Mouse (Mus musculus) spleen, adult 2 months (tissue): ENCODE measurements at regions not wholly inside any gene's neighbourhood (a gene's known extent, or its start where the extent isn't known, plus 50 kb on each side); places are given as distances from the start of the nearest gene placed in this dataset.

ENCODE experiments used
- CTCF ChIP-seq: fragments of 200-500 bp; IDR thresholded peaks from 2 replicates; pipeline ENCODE4 v1.5.1; 2011; ENCODE audit warnings: mild to moderate bottlenecking, inconsistent platforms; ENCODE audit not compliant: insufficient read depth, insufficient read length, insufficient replicate concordance; ENCODE audit errors: extremely low read depth
- POLR2A ChIP-seq: fragments of 200-500 bp; IDR thresholded peaks from 2 replicates; pipeline ENCODE4 v1.6.1; 2011; ENCODE audit warnings: low read depth, low read length, inconsistent platforms

DNA sequence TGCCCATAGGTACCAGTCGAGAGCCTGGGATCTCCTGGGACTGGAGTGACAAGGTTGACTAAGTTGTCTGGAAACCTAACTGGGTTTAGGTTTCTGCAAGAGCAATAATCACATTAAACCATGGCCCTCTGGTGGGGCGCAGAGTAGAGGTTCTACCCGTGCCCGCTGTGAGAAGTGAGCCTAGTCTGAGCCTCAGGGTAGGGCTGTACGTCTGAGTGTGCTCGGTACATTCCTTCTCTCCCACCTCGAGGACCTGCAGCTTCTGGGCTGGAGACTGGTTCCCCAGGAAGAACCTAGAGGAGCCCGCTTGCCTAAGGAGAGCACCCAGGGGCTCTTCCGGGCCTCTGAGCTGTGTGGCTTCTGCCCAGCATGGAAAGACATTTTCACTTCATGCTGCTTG is 70.2 kb upstream of the Casz1 start:
- TF ChIP-seq CTCF (no peak), POLR2A (no peak)
